Mouse (Mus musculus) G1E (cell line): ENCODE results near the gene Cdsn. TPM values are rescaled to one million over a fixed set of nuclear protein-coding genes. Genes with fewer than 3 reads are reported as not detected.

Experiments used
- ATAC-seq: 2 replicates; pipeline ENCODE4 v1.8.0; 2016; ENCODE audit warnings: mild to moderate bottlenecking; ENCODE audit not compliant: insufficient number of reproducible peaks, poor library complexity, low FRiP score, severe bottlenecking; ENCODE audit errors: extremely low read depth
- DNase-seq: peaks from one replicate; pipeline ENCODE4 v3.0.0; 2012; ENCODE audit warnings: low spot score
- H3K27me3 ChIP-seq: 2 replicates; pipeline ENCODE4 v1.6.1; 2012; ENCODE audit warnings: mild to moderate bottlenecking, low read length, inconsistent platforms; ENCODE audit not compliant: insufficient read depth
- H3K36me3 ChIP-seq: replicated peaks from 2 replicates; pipeline ENCODE3; 2012; ENCODE audit warnings: mild to moderate bottlenecking, inconsistent platforms
- H3K4me1 ChIP-seq: 2 replicates; pipeline ENCODE4 v1.6.1; 2012; ENCODE audit warnings: low read depth, low read length, inconsistent platforms, mixed read lengths; ENCODE audit not compliant: insufficient read depth
- H3K4me3 ChIP-seq: 2 replicates; pipeline ENCODE4 v1.5.1; 2012; ENCODE audit warnings: low read depth, mild to moderate bottlenecking, inconsistent platforms, low read length, moderate library complexity, mixed read lengths
- H3K9me3 ChIP-seq: replicated peaks from 2 replicates; pipeline ENCODE4 v1.6.1; 2012; ENCODE audit warnings: inconsistent platforms
- CTCF ChIP-seq: IDR thresholded peaks from 2 replicates; pipeline ENCODE4 v1.5.1; 2012; ENCODE audit warnings: low read depth, low read length, inconsistent platforms, mixed read lengths
- GATA1 ChIP-seq: IDR thresholded peaks from 2 replicates; pipeline ENCODE4 v1.6.1; 2012; ENCODE audit warnings: borderline replicate concordance, low read length, inconsistent platforms, mixed read lengths
- GATA2 ChIP-seq: IDR thresholded peaks from 2 replicates; pipeline ENCODE4 v1.6.1; 2012; ENCODE audit warnings: low read depth, low read length, inconsistent platforms, borderline replicate concordance
- POLR2AphosphoS5 ChIP-seq: IDR thresholded peaks from 2 replicates; pipeline ENCODE4 v1.6.1; 2012; ENCODE audit warnings: low read depth, low read length, inconsistent platforms; ENCODE audit not compliant: insufficient replicate concordance
- TAL1 ChIP-seq: conservative IDR thresholded peaks from 2 replicates; pipeline ENCODE4 v1.6.1; 2012; ENCODE audit warnings: low read depth, low read length, inconsistent platforms, mixed read lengths
- polyA plus RNA-seq: library from polyadenylated mRNA; stranded (reverse); fragments of >175 nt; gene quantifications from 2 replicates; pipeline ENCODE4 v1.2.3, GENCODE M21; 2012
- total RNA-seq, 2 experiments: library from RNA; stranded (forward) in 1 of 2; stranded (reverse) in 1 of 2; fragments of 200-1000 nt in 1 of 2; fragments of >200 nt in 1 of 2; fragmentation: Nextera tagmentation in 1 of 2; gene quantifications; 2 replicates each; pipeline ENCODE4 v1.2.3; 2014 to 2017

Cdsn gene
- total and polyA plus RNA-seq, 3 experiments = not detected

- no peak overlapping the region for H3K4me3 ChIP-seq
- no peaks in the 10 kb centered on the region for H3K36me3 ChIP-seq
- DNase-seq (no peak), ATAC-seq (no peak)
- no peaks in the 10 kb centered on the region for H3K4me1 ChIP-seq
- H3K27me3 ChIP-seq = peaks cover 5% of the 10 kb centered on the region; the same call in 1 of the 2 replicates
- H3K9me3 ChIP-seq = 0 out of 2 replicates have a peak, but pooled peaks cover 3% of the 10 kb centered on the region
- TF ChIP-seq TAL1 (no peak), POLR2AphosphoS5 (no peak), CTCF (no peak), GATA2 (no peak), GATA1 (no peak)
Observed at GRCm38 (mm10) chr17:35557351-35557750, 5.4 kb downstream of the Cdsn start.

GRCm38 (mm10) chr17:35558216-35558615 is 6.3 kb downstream of the Cdsn start:
- Histone ChIP-seq H3K36me3 (no peaks in the 10 kb centered on the region), H3K4me3 (no peak overlapping the region), H3K27me3 (peaks cover 5% of the 10 kb centered on the region; the same call in 1 of the 2 replicates), H3K9me3 (0 out of 2 replicates have a peak, but pooled peaks cover 3% of the 10 kb centered on the region), H3K4me1 (no peaks in the 10 kb centered on the region)
- DNase-seq = no peak
- no peak for ATAC-seq
- no peak for TF ChIP-seq GATA1
- no peak for TF ChIP-seq TAL1
- no peak for TF ChIP-seq CTCF
- TF ChIP-seq POLR2AphosphoS5 = no peak
- TF ChIP-seq GATA2 = no peak

- Histone ChIP-seq H3K27me3 (peaks cover 9% of the 10 kb centered on the region), H3K36me3 (no peaks in the 10 kb centered on the region), H3K4me1 (no peaks in the 10 kb centered on the region), H3K4me3 (no peak within 1 kb of the TSS), H3K9me3 (no peaks in the 10 kb centered on the region; the same call in 1 of the 2 replicates)
- TF ChIP-seq TAL1 (no peak), GATA1 (no peak), POLR2AphosphoS5 (no peak), GATA2 (no peak), CTCF (no peak)
- no peak for DNase-seq
- ATAC-seq = no peak
Observed at GRCm38 (mm10) chr17:35567150-35567549, 15.2 kb downstream of the Cdsn start, which contains the start of gene 2300002M23Rik. 2300002M23Rik (plus strand) TSS chr17:35567450.

GRCm38 (mm10) chr17:35567767-35568166 is 15.8 kb downstream of the Cdsn start:
- Histone ChIP-seq H3K9me3 (no peaks in the 10 kb centered on the region; the same call in 1 of the 2 replicates), H3K36me3 (no peaks in the 10 kb centered on the region), H3K4me1 (no peaks in the 10 kb centered on the region), H3K27me3 (peaks cover 9% of the 10 kb centered on the region), H3K4me3 (no peak overlapping the region)
- TF ChIP-seq POLR2AphosphoS5 = no peak
- no peak for TF ChIP-seq GATA1
- TF ChIP-seq CTCF = no peak
- no peak for TF ChIP-seq TAL1
- no peak for TF ChIP-seq GATA2
- DNase-seq = no peak
- ATAC-seq = no peak

GRCm38 (mm10) chr17:35569091-35569944 is 17.4 kb downstream of the Cdsn start:
- H3K36me3 ChIP-seq = no peaks in the 10 kb centered on the region
- DNase-seq (no peak), ATAC-seq (no peak)
- no peak overlapping the region for H3K4me3 ChIP-seq
- H3K27me3 ChIP-seq = peaks cover 14% of the 10 kb centered on the region
- H3K9me3 ChIP-seq = no peaks in the 10 kb centered on the region; the same call in 1 of the 2 replicates
- TF ChIP-seq GATA2 (no peak), GATA1 (no peak), CTCF (no peak), POLR2AphosphoS5 (no peak), TAL1 (no peak)
- no peaks in the 10 kb centered on the region for H3K4me1 ChIP-seq

GRCm38 (mm10) chr17:35570836-35571235 is 18.9 kb downstream of the Cdsn start:
- DNase-seq = no peak
- Histone ChIP-seq H3K4me3 (no peak overlapping the region), H3K27me3 (peaks cover 21% of the 10 kb centered on the region), H3K9me3 (no peaks in the 10 kb centered on the region; the same call in 1 of the 2 replicates), H3K36me3 (no peaks in the 10 kb centered on the region), H3K4me1 (no peaks in the 10 kb centered on the region)
- ATAC-seq = no peak
- TF ChIP-seq CTCF (no peak), GATA1 (no peak), POLR2AphosphoS5 (no peak), TAL1 (no peak), GATA2 (no peak)
